Mouse (Mus musculus): Measurements from ENCODE around the gene Pja2.

- TF ChIP-seq CTCF (IDR thresholded peaks at IDR 0.05; ENCODE audit: borderline replicate concordance, insufficient read depth, low read depth, low read length) (no peak), POLR2A (IDR thresholded peaks at IDR 0.05; ENCODE audit: borderline replicate concordance, insufficient read depth, low read length) (no peak)
These were observed 32.0 kb upstream of the Pja2 start for GRCm38 (mm10) chr17:64363694-64364093.
